Mouse (Mus musculus): ENCODE data around the gene Hlcs.

Hlcs gene

DNA sequence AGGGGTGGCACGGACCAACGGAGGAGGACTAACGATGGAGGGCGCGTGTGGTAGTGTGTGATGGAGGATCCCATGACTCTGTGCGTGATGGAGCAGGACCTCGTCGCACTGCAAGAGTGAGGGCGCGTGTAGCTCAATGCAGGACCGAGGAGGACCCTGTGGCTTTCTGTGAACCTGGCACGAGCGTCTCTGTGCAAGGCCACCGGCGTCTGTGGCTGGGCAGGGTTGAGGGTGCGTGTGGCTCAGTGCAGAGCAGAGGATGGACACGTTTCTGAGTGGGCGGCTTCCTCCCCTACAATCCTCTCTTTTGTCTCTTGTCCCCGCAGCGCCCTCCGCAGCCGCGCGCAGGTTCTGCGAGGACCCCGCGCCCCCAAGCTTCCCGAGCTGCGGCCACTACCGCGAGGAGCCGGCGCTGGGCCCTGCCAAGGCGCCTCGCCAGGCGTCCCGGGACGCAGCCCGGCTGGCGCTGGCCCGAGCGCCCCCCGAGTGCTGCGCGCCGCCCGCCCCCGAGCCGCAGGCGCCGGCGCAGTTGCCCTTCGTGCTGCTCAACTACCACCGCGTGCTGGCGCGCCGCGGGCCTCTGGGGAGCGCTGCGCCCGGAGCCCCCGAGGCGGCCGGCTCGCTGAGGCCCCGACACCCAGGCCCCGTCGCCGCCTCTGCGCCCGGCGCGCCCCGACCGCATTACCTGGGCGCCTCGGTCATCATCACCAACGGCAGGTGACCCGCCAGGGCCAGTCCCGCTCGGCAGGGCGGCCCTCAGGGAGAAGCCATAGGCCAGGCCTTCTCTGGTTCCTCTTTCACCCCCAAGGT lies 188.0 kb downstream of the Hlcs start:
- POLR2A ChIA-PET, result interaction anchor here in 3 of 4 experiments (0.6 to 1.5 kb wide), 6 partner anchors 14 to 174 kb away, joined by 3 to 4 read pairs (median 3); no protein-coding TSS in a partner anchor

DNA sequence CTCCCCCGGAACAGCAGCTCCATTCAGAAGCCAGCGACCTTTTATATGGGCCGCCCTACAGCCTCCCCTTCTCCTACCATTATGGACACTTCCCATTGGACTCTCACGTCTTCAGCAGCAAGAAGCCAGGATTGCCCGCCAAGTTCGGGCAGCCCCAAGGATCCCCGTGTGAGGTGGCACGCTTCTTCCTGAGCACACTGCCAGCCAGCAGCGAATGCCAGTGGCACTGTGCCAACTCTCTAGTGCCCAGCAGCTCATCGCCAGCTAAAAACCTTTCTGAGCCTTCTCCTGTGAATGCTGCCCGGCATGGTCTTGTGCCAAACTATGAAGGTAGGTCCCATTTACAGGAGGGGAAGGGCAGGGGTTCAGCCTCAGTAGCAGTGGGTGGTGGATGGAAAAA lies 190.1 kb downstream of the Hlcs start:
- POLR2A ChIA-PET, result interaction anchor here in 2 of 4 experiments (0.6 to 1.5 kb wide), 4 partner anchors 9 to 1850 kb away, joined by 3 to 4 read pairs (median 3); no protein-coding TSS in a partner anchor
- CTCF ChIA-PET, result interaction anchor here in 1 of 4 experiments (0.6 kb wide), 1 partner anchor 1480 kb away, joined by 3 read pairs; no protein-coding TSS in a partner anchor

More for the DNA sequence above, 188.0 kb downstream of the Hlcs start:
- CTCF ChIA-PET, result interaction anchor here in 2 of 4 experiments (0.6 kb wide), 2 partner anchors 89 to 1216 kb away, joined by 3 read pairs; no protein-coding TSS in a partner anchor

DNA sequence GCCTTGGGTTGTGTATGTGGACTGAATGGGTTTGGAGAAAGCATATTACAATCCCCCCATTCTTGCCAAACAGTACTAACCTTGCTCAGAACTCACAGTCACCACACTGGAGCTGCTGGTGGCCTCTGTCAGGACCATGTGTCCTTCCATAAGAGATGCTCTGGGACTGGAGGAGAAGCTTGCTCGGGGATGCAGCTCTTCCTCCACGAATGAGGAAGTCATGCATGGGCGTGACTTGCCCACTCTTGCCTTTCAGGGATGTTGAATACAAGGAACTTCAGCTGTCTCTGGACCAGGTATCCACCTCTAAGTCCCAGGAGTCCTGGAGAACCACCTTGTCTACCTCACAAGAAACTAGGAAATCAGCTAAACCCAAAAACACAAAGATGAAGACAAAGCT lies 191.0 kb downstream of the Hlcs start:
- ChIA-PET CTCF (no interaction called here), POLR2A (interaction anchor here in 1 of 4 experiments (1.5 kb wide), 1 partner anchor 10 kb away, joined by 4 read pairs; no protein-coding TSS in a partner anchor)

DNA sequence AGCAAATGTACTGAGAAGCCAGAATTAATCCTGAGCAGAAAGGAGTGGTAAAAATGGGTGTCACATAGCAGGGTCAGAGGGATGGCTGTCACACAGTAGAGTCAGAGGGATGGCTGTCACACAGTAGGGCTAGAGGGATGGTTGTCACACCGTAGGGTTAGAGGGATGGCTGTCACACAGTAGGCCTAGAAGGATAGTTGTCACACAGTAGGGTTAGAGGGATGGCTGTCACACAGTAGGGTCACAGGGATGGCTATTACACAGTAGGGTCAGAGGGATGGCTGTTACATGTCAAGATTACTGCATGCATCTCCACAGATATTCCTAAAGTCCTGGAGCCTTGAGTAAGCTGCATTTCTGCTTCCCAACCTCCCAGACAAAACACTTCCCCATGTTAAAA lies 195.0 kb downstream of the Hlcs start:
- CTCF ChIA-PET, result interaction anchor here in 1 of 4 experiments (0.6 kb wide), 1 partner anchor 46 kb away, joined by 3 read pairs; no protein-coding TSS in a partner anchor

DNA sequence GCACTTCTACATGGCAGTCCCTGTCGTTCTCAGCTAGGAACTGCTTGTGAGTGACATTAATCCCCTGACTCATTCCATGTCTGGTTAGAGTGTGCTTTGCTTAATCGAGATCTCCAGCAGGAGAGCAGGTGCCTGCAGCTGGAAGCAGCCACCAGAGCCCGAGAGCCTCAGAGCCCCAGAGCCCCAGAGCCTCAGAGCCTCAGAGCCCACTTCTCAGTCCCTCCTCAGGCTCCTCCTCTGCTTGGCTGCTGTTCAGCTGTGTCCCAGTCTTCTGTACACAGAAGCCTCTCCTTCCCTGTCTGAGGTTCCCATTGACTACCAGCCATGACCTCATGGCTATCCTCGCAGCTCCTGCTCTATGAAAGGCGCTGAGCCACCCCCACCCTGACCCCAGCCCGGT lies 196.0 kb downstream of the Hlcs start:
- CTCF ChIA-PET, result no interaction called here
- POLR2A ChIA-PET, result no interaction called here

More for the DNA sequence above, 195.0 kb downstream of the Hlcs start:
- POLR2A ChIA-PET, result no interaction called here

DNA sequence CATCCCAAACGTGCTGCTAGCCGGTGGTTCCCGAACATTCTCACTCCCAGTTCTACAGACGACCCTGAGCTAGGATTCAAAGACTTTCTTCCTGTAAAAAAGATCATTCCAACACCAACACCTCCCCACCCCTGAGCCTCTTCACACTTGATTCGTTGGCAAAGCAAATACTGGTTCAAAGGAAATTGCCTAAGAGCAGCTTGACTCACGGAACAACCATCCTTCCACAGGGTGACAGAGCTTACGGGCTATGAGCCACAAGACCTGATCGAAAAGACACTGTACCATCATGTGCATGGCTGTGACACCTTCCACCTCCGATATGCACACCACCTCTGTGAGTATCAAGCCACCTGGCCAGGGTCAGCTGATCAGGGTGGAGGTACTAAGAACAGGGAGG lies 198.7 kb downstream of the Hlcs start:
- CTCF ChIA-PET, result no interaction called here
- POLR2A ChIA-PET, result interaction anchor here in 1 of 4 experiments (1.0 to 1.4 kb wide), 3 partner anchors 9 to 199 kb away, joined by 3 to 4 read pairs (median 3); partner anchors contain the start of gene Hlcs

DNA sequence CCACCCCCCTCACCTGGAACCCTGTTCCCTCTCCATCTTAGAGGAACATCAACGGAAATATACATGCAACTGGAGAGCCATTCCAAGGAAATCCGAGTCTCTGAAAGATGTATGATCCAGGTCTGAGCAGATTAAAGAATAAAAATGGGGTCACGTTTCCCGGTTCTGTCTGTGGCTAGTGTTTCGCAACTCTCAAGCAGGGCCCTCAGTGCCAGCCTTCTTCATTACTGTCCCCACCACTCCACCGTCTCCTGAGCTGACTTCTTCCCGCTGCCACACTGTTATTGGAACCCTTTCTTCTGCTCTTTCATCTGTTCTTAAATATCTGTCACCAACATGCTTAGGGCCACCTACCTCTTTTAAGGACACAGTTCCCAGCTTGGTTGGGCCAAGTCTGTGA lies 200.2 kb downstream of the Hlcs start:
- ChIA-PET POLR2A (no interaction called here), CTCF (no interaction called here)

DNA sequence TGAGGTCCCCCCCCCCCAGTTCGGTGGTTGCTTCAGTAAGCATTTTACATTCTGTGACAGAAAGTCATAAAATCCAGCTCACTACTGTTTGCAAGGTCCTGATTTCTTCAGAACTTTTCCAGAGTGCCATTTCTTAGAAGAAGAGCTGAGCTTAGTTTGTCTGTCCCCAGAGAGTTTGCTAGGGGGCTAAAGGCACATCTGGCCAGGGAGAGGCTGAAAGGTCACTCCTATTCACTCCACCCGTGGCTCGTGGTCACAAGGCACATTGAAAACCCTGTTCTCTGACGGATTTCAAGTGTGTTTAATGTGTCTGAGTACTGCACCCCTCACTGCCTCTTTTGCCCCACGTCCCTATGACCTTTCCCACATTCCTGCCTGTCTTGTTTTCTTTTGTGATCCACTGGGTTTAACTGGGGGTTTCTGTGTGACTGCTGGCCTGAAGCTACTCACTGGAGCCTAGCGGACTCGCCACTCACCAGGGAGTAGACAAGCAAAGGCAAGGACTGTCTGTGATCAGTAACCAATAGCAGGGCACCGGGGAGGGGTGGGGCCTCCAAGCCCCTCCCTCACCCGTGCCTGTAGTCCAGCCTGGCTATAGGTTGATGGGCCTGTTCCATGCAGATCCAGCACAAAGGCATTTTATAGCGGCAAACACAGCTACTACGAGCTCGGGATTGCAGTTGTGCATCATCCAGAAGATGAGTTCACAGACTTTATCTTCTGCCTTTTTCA lies 215.5 kb downstream of the Hlcs start:
- CTCF ChIA-PET, result interaction anchor here in 2 of 4 experiments (0.6 to 1.1 kb wide), 7 partner anchors 15 to 162 kb away, joined by 3 to 7 read pairs (median 3); no protein-coding TSS in a partner anchor

DNA sequence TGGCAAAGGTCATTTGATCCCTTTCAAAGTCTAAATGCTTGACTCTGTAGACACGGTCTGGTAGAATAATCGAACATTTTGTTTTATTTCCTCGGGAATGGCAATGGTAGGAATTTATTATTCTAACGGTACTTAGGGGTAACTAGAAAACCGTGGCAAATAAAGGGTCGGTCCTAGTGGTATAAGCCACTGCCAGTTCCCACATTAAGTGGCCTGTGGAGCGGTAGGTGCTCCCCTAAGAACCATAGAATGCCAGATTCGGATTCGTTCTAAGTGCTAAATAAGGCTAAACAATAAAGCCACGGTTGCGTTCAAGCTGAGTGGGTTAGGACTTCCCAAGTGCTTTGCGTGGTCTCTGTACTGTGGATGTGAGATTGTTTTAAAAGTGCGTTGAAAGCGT lies 216.9 kb downstream of the Hlcs start:
- CTCF ChIA-PET, result interaction anchor here in 1 of 4 experiments (0.6 kb wide), 1 partner anchor 24 kb away, joined by 3 read pairs; no protein-coding TSS in a partner anchor

More for the DNA sequence above, 215.5 kb downstream of the Hlcs start:
- POLR2A ChIA-PET, result interaction anchor here in 3 of 4 experiments (0.6 to 5.4 kb wide), 23 partner anchors 10 to 849 kb away, joined by 3 to 25 read pairs (median 3); partner anchors contain the start of genes Sim2 (in 2 of the 3), Chaf1b (in 1 of the 3) and Dop1b (in 1 of the 3)

DNA sequence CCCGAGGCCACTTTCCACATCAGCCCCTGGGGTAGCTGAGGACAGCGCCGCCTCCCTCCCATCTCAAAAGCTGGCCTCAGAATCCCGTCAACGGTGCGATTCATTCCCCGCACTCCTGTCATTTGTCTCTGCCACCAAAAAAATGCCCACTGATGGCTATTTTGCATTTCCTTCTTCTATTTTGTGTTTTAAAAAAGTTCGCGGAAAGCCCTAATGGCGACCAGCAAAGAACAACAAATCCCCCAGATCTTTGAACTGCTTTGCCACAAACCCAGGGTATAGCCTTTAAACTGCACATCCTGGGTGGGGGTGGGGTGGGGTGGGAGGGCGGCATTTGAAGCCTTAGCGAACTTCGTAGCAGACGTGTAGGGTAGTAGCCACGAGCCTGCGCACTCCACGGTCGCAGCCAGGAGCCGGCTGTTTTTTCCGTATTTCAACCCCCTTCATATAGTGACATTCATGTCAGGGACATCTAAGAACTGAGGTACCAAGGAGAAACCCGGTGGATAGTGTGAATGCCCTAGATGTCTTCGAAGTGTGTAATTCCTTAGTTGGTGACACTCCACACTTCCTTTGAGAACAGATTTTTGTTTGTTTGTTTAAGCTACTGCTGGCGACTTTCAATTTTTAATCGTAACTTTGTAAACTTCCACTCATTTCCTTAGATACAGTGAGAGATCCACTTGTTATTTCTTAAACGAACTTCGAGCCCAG lies 218.1 kb downstream of the Hlcs start:
- ChIA-PET CTCF (interaction anchor here in 2 of 4 experiments (0.9 to 1.0 kb wide), 2 partner anchors 164 to 207 kb away, joined by 3 read pairs; no protein-coding TSS in a partner anchor), POLR2A (interaction anchor here in 3 of 4 experiments (0.7 to 1.9 kb wide), 7 partner anchors 9 to 618 kb away, joined by 3 to 6 read pairs (median 3); partner anchors contain the start of gene Sim2 (in 1 of the 3))

More for the DNA sequence above, 216.9 kb downstream of the Hlcs start:
- POLR2A ChIA-PET, result interaction anchor here in 2 of 4 experiments (0.6 to 0.9 kb wide), 3 partner anchors 11 to 126 kb away, joined by 3 read pairs; no protein-coding TSS in a partner anchor

DNA sequence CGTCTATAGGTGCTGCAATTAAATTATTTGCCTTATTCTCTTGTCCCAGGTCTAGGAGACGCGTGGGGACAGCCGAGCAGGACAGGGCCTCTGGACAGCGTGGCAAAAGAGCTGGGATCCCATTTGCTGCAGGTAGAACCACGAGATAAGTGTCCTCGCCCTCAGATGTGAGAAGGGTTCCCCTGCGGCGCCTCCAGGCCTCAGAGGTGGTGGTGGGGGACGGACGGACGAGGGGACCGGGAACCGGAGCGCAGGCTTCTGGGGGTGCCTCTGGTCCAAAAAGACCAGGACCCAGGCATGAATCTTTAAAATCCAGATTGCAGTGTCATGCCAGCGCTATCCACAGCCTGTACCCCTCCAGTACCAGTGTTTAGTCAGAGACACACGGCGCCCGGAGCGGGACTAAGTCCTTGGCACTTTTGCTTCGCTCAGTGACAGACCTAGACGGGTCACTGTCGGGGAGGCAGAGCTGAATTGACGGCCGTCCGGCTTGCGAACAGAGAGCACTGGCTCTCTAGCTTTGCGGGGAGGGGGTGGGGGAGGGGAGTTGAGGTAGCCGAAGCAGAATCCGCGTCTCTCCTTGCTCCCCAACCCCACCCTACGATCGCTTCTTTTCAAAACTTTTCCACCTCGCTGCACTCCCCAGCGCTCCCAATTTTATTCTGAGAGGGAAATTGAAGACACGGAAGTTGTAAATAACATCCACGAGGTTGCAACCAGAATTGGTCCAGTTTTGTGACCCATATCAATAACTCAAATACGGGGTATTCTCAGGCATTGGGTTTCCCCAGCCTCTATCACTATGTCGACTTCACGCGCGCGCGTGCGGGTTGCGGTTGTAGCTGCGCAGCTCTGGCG lies 218.9 kb downstream of the Hlcs start:
- ChIA-PET CTCF (interaction anchor here (0.6 to 1.4 kb wide), 5 partner anchors 9 to 1426 kb away, joined by 3 to 8 read pairs (median 3); partner anchors contain the start of gene Sim2 (in 1 of the 4)), POLR2A (interaction anchor here in 3 of 4 experiments (0.6 to 1.9 kb wide), 9 partner anchors 9 to 618 kb away, joined by 3 to 6 read pairs (median 3); partner anchors contain the start of gene Sim2 (in 1 of the 3))

DNA sequence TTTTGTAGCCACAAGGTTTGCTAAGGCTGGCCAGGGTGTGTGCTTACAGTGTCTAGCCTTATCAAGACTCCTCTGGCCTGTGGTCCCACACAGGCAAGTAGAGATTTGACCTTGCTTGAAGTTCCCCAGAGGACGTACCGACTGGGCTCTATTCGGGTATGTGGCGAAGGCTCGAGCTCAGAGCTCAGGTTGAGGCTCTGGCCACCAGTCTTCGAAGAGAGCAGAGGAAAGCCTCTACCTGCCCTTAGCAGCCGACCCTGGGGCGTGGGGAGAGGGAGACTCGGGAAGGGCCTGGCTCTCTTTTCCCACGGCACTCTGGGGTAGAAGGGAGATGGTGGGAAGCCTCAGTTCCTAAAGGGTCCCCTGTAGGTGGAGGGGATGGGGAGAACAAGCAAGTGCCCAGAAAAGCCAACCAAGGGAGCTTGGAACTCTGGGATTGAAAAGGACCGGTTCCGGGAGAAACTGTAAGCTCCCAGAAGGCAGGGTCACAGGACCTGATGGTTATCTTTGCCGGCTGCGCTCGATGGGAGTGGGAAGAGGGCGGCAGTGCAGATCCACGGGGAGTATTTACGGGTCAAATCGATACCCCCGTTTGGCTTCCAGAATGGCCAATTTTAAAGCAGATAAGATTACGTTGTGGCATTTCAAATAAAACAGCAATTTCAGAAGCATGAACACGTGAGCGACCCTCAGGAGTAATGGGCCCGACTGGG lies 220.1 kb downstream of the Hlcs start:
- CTCF ChIA-PET, result interaction anchor here in 1 of 4 experiments (1.4 kb wide), 1 partner anchor 8 kb away, joined by 3 read pairs; the partner anchor contains the start of gene Sim2
- POLR2A ChIA-PET, result interaction anchor here in 3 of 4 experiments (0.9 to 1.9 kb wide), 3 partner anchors 8 to 267 kb away, joined by 4 to 6 read pairs (median 5); no protein-coding TSS in a partner anchor

DNA sequence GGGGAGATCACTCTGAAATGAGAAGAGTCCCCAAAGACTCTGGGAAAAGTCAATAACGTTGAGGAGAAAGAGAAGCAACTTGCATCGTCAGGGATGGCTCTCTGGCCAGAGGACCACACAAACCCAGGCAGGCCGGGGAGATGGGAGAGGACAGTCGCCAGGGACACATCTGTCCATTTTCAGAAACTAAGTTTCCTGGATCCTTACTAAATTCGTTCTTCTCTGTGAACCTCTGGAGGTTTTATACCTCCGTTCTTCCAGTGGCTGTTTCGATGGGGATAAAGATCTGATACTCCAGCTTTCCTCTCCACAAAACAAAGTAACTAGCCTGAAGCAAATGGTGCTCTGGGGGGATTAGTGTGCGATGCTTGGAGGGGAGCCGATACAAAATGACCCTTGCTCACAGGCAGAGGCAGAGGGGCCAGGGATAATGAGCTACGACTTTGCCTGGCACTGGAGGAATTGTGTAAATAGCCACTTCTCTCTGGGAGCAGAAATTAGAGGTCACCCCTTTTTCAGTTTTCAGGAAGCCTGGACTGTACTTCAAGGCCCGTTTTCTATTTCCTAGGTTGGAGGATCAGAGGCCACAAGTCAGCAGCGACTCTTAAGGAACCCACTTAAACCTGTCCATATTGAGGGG lies 220.7 kb downstream of the Hlcs start:
- POLR2A ChIA-PET, result interaction anchor here in 2 of 4 experiments (0.9 to 1.1 kb wide), 2 partner anchors 11 to 267 kb away, joined by 4 to 5 read pairs; no protein-coding TSS in a partner anchor
- CTCF ChIA-PET, result no interaction called here

DNA sequence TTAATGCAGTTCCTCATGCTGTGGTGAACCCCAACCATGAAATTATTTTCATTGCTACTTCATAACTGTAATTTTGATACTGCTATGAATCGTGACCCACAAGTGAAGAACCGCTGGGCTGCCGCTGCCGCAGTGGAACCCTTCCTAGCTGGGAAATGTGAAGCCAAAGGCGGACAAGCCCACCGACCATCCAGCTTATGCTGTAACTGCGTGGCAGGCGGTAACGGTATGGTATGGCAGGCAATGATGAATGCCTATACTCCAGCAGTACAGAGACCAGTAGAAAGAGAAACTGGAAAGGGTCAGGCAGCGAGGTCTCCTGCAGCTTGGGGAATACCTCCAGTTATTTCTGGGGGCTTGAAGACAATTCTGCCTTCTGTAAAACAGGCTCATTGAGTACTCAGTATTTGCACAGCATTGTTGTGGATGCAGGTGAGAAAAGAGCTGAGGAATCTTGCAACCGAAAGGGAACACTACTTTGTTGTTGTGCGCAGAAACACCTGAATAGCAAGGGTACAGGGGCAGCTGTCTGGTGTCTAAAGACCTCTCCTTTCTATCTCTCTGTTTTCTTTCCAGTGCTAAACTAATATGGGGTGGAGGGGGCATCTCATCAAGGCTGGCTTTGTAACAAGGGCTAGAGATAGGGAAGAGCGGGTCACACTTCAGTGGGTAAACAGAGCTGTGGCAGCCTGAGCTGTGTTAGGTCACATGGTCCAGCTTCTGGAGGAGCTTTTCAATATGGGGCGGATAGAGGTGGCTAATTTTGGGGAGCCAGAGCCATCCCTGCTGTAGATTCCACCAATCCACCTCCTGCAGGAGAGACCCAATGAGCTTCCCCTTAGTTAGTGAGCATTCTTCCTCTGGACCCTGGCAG lies 224.3 kb downstream of the Hlcs start:
- CTCF ChIA-PET, result interaction anchor here in 1 of 4 experiments (1.8 kb wide), 1 partner anchor 170 kb away, joined by 4 read pairs; no protein-coding TSS in a partner anchor
- POLR2A ChIA-PET, result interaction anchor here in 3 of 4 experiments (0.7 to 4.9 kb wide), 8 partner anchors 10 to 171 kb away, joined by 3 to 25 read pairs (median 3); no protein-coding TSS in a partner anchor

Measured in embryonic stem cell, embryonic (primary cell).